Mouse (Mus musculus): ENCODE data around the gene Sugp2. TPM values are rescaled to one million over a fixed set of nuclear protein-coding genes. Genes with fewer than 3 reads are reported as not detected.

The Sugp2 gene
- polyA plus RNA-seq, 1 experiment from 2014 or later, result 75.9 TPM

DNA sequence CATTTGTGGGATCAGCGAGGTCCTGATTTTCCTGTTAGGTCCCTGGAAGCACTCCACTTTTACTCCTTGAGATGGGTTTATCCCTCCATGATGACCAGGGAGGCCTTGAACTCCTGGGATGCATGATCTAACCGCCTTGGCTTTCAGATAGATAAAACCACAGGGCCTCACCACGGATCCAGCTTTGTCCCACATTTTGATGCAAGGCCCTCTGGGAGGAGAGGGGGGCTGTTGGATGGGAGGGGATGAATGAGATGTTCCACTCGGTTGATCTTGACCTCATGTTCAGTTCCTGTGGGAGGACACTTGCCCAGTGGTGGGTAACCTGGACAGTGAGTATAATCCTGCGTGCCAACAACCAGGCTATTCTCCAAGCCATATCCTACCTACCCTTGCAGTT is 50.4 kb downstream of the Sugp2 start:
- H3K9ac ChIP-seq, result no peak overlapping the region
- peaks cover 48% of the 10 kb centered on the region for H3K36me3 ChIP-seq (ENCODE audit: poor library complexity, severe bottlenecking)
- whole genome bisulfite sequencing, result 81% methylated on average over 5 of the region's 5 CpGs
- H3K27ac ChIP-seq, result no peak overlapping the region
- H3K4me1 ChIP-seq, result peaks cover 19% of the 10 kb centered on the region
- H3K4me3 ChIP-seq, result peak overlapping the region; percentile 91; the same call in 1 of the 2 replicates
- H3K27me3 ChIP-seq, result no peaks in the 10 kb centered on the region
- ATAC-seq, result no peak
- peak overlapping the region; percentile 91 for H3K4me2 ChIP-seq
- H3K9me3 ChIP-seq (replicated peaks), result peaks cover 6% of the 10 kb centered on the region

GRCm38 (mm10) chr8:70285304-70285703 is 51.3 kb downstream of the Sugp2 start:
- peaks cover 6% of the 10 kb centered on the region for H3K9me3 ChIP-seq (replicated peaks)
- no peak for ATAC-seq
- no peaks in the 10 kb centered on the region for H3K27me3 ChIP-seq
- H3K4me3 ChIP-seq, result no peak overlapping the region
- no peak overlapping the region for H3K27ac ChIP-seq
- H3K9ac ChIP-seq, result no peak overlapping the region
- 96% methylated on average over 15 of the region's 15 CpGs for whole genome bisulfite sequencing
- H3K36me3 ChIP-seq (ENCODE audit: poor library complexity, severe bottlenecking), result peaks cover 57% of the 10 kb centered on the region
- peaks cover 19% of the 10 kb centered on the region for H3K4me1 ChIP-seq
- H3K4me2 ChIP-seq, result no peak overlapping the region

- no peak for ATAC-seq
- Histone ChIP-seq H3K9ac (no peak overlapping the region), H3K4me3 (no peak overlapping the region), H3K27ac (no peak overlapping the region), H3K4me1 (peaks cover 19% of the 10 kb centered on the region), H3K27me3 (no peaks in the 10 kb centered on the region), H3K36me3 (ENCODE audit: poor library complexity, severe bottlenecking) (peaks cover 71% of the 10 kb centered on the region), H3K4me2 (no peak overlapping the region), H3K9me3 (replicated peaks) (peaks cover 6% of the 10 kb centered on the region)
- WGBS, result 91% methylated on average over 8 of the region's 8 CpGs
These were observed 52.7 kb downstream of the Sugp2 start for GRCm38 (mm10) chr8:70286737-70287136.

DNA sequence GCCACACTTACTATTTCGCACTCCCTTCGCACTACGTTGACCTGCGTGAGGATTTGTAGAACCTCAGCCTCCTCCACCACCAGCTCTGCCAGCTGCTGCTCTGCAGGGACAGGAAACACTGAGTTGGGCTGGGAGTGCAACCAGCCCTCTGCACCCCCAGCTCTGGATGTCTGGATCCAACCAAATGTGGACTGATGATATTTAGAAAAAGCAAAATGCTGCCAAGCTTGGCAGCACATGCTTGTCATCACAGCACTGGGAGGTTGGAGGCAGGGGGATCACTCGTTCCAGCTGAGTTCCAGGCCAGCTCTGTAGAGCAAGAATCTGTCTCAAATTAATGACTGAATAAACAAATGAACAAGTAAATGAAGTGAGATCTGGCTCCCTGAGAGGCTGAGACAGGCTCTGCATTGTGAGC is 60.0 kb downstream of the Sugp2 start:
- Histone ChIP-seq H3K9me3 (replicated peaks) (no peaks in the 10 kb centered on the region), H3K9ac (no peak overlapping the region), H3K4me2 (no peak overlapping the region), H3K36me3 (ENCODE audit: poor library complexity, severe bottlenecking) (peaks cover 95% of the 10 kb centered on the region), H3K27ac (no peak overlapping the region), H3K27me3 (no peaks in the 10 kb centered on the region), H3K4me3 (no peak overlapping the region), H3K4me1 (no peaks in the 10 kb centered on the region)
- ATAC-seq, result no peak
- 74% methylated on average over 5 of the region's 5 CpGs for whole genome bisulfite sequencing

DNA sequence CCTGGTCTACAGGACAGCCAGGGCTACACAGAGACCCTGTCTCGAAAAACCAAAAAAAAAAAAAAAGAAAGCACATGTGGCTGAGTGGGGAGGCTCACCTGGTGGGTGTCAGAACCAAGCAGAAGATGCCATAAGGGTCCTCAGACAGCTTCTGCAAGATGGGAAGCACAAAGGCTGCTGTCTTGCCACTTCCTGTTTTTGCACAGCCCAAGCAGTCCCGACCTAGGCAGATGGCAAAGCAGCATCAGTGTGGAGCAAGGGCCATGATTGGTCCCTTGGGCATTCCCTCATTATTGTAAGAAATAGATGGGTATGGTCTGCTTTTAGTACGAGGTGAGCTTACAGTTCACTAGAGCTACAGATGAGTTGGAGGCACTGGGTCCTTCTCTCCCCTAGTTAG is 66.9 kb downstream of the Sugp2 start:
- no peak overlapping the region for H3K4me2 ChIP-seq
- H3K36me3 ChIP-seq (ENCODE audit: poor library complexity, severe bottlenecking), result peaks cover 53% of the 10 kb centered on the region
- peaks cover 22% of the 10 kb centered on the region for H3K4me1 ChIP-seq
- H3K9me3 ChIP-seq (replicated peaks), result no peaks in the 10 kb centered on the region
- 86% methylated on average over 3 of the region's 3 CpGs for WGBS
- no peak for ATAC-seq
- no peak overlapping the region for H3K4me3 ChIP-seq
- H3K27me3 ChIP-seq, result no peaks in the 10 kb centered on the region
- no peak overlapping the region for H3K27ac ChIP-seq
- no peak overlapping the region for H3K9ac ChIP-seq

DNA sequence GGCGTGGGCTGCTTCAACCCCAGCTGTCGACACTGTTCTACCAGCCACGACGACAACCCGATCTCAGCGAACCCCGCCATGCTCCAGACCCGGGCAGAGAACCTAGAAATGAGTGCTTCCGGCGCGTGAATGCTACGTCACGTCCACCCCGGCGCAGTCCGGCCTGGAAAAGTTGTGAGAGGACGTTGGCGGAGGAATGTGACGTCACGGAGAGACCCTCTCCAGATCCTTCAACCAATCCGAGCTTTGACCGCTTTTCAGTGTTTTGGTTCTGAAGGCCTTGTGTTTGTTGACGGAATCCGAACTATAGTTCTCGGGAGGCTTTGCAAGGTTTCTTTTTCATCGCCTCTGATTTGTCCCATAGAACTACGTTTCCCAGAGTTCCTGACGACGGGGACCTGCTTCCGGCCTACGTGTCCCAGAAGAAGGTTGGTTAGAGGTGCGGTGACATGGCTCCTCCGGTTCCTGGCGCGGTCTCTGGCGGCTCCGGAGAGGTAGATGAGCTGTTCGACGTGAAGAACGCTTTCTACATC is 68.4 kb downstream of the Sugp2 start, which contains the start of the genes Ddx49 and Cope:
Ddx49 (minus strand) TSS at position 132 of the 533 bp plus-strand sequence.
Cope (plus strand) TSS at position 161 of the 533 bp plus-strand sequence.
- Histone ChIP-seq H3K9me3 (replicated peaks) (no peaks in the 10 kb centered on the region), H3K4me1 (peaks cover 22% of the 10 kb centered on the region), H3K9ac (peak within 1 kb of the TSS; percentile 84), H3K27me3 (no peaks in the 10 kb centered on the region), H3K36me3 (ENCODE audit: poor library complexity, severe bottlenecking) (peaks cover 51% of the 10 kb centered on the region), H3K4me2 (peak within 1 kb of the TSS; percentile 98), H3K27ac (peak within 1 kb of the TSS; percentile 5), H3K4me3 (peak within 1 kb of the TSS; percentile 65)
- WGBS, result 0% methylated on average over 40 of the region's 40 CpGs
- ATAC-seq, result peak; percentile 94

GRCm38 (mm10) chr8:70302901-70303300 is 68.9 kb downstream of the Sugp2 start:
- Histone ChIP-seq H3K4me2 (peak overlapping the region; percentile 98), H3K36me3 (ENCODE audit: poor library complexity, severe bottlenecking) (peaks cover 51% of the 10 kb centered on the region), H3K9ac (peak overlapping the region; percentile 84), H3K27me3 (no peaks in the 10 kb centered on the region), H3K4me3 (peak overlapping the region; percentile 65), H3K27ac (peak overlapping the region; percentile 5; the same call in 1 of the 2 replicates), H3K4me1 (peaks cover 22% of the 10 kb centered on the region), H3K9me3 (replicated peaks) (no peaks in the 10 kb centered on the region)
- peak; percentile 34 for ATAC-seq
- WGBS, result 5% methylated on average over 16 of the region's 16 CpGs

DNA sequence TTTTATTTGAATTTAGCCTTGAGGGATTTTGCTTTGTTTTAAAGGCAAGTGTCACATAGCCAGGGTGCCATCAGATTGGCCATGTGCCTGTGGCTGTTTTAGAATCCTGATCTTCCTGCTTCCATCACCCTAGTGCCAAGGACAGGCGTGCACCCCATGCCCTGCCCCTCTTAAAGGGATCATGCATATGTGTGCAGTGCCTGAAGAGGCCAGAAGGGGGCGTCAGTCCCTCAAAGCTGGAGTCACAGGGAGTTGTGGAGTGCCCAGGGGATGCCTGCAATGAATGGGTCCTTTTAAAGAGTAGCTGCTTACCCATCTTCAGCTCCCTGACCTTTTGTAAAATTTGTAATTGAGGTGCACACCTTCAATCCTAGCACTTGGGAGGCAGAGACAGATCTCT is 75.3 kb downstream of the Sugp2 start:
- no peak overlapping the region for H3K4me2 ChIP-seq
- no peaks in the 10 kb centered on the region for H3K27me3 ChIP-seq
- peaks cover 92% of the 10 kb centered on the region for H3K36me3 ChIP-seq (ENCODE audit: poor library complexity, severe bottlenecking)
- ATAC-seq, result no peak
- H3K4me3 ChIP-seq, result no peak overlapping the region
- no peak overlapping the region for H3K27ac ChIP-seq
- no peaks in the 10 kb centered on the region for H3K9me3 ChIP-seq (replicated peaks)
- H3K4me1 ChIP-seq, result no peaks in the 10 kb centered on the region
- WGBS, result 28% methylated on average over 2 of the region's 2 CpGs
- no peak overlapping the region for H3K9ac ChIP-seq

- no peak overlapping the region for H3K4me2 ChIP-seq
- no peak overlapping the region for H3K4me3 ChIP-seq
- no peaks in the 10 kb centered on the region for H3K27me3 ChIP-seq
- no peak overlapping the region; the same call in 1 of the 2 replicates for H3K9ac ChIP-seq
- peaks cover 55% of the 10 kb centered on the region for H3K36me3 ChIP-seq (ENCODE audit: poor library complexity, severe bottlenecking)
- H3K27ac ChIP-seq, result no peak overlapping the region
- WGBS, result 94% methylated on average over 2 of the region's 2 CpGs
- peaks cover 37% of the 10 kb centered on the region for H3K4me1 ChIP-seq
- ATAC-seq, result no peak
- H3K9me3 ChIP-seq (replicated peaks), result no peaks in the 10 kb centered on the region
These were observed 79.4 kb downstream of the Sugp2 start for GRCm38 (mm10) chr8:70313399-70313798.

DNA sequence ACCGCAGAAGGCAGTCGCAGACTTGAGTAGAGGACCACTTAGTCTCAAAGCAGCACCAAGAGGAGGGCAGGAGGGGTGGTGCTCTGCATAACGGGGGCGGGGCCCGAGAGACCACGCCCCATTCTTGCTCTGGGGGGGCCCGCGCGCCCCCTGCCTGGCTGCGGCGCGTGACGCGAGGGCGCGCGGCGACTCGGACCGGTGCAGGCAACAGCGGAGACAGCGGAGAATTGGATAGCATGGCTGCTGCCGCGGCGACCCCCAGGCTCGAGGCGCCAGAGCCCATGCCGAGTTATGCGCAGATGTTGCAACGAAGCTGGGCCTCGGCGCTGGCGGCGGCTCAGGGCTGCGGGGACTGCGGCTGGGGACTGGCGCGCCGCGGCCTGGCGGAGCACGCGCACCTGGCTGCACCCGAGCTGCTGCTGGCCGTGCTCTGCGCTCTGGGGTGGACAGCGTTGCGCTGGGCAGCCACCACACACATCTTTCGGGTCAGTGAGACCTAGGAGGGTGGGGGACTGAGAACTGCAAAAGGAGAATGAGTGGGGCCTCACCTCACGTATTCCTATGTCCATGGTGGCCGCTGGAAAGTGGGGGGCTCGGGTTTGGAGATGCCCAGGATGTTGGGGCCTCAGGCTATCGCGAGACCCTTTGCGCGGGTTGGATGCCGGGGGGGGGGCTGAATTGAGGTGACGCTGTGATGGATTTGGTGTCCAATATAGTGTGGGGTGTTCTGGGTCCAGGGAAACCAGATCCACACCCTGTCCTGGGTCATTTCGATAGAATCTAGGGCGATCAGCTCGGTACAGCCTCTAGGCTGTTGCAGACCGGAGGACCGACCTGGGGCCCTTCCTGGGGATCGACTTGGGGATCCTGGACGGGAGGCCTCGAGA is 81.8 kb downstream of the Sugp2 start, which contains the start of gene Cers1:
Cers1 (plus strand) TSS at position 152 of the 887 bp plus-strand sequence.
- peak within 1 kb of the TSS; percentile 81 for H3K4me2 ChIP-seq
- WGBS, result 1% methylated on average over 65 of the region's 66 CpGs
- H3K9ac ChIP-seq, result peak within 1 kb of the TSS; percentile 85
- H3K9me3 ChIP-seq (replicated peaks), result no peaks in the 10 kb centered on the region
- H3K36me3 ChIP-seq (ENCODE audit: poor library complexity, severe bottlenecking), result peaks cover 54% of the 10 kb centered on the region
- no peaks in the 10 kb centered on the region for H3K27me3 ChIP-seq
- peaks cover 38% of the 10 kb centered on the region for H3K4me1 ChIP-seq
- peak within 1 kb of the TSS; percentile 61 for H3K4me3 ChIP-seq
- peak; percentile 48 for ATAC-seq
- peak within 1 kb of the TSS; percentile 95 for H3K27ac ChIP-seq

- peak; percentile 93 for ATAC-seq
- Histone ChIP-seq H3K36me3 (ENCODE audit: poor library complexity, severe bottlenecking) (peaks cover 52% of the 10 kb centered on the region), H3K27me3 (no peaks in the 10 kb centered on the region), H3K4me2 (peak overlapping the region; percentile 81), H3K4me1 (peaks cover 38% of the 10 kb centered on the region), H3K27ac (peak overlapping the region; percentile 95), H3K9me3 (replicated peaks) (no peaks in the 10 kb centered on the region), H3K9ac (peak overlapping the region; percentile 85), H3K4me3 (peak overlapping the region; percentile 61)
- 5% methylated on average over 15 of the region's 15 CpGs for WGBS
These were observed 82.8 kb downstream of the Sugp2 start for GRCm38 (mm10) chr8:70316511-70317504.

Measured in forebrain, embryonic 13.5 days (tissue).